Mouse (Mus musculus): ENCODE data around the gene Tor4a. TPM values are rescaled to one million over a fixed set of nuclear protein-coding genes. Genes with fewer than 3 reads are reported as not detected.

Gene Tor4a
- polyA plus RNA-seq, 1 experiment from 2014 or later: 13.1 TPM

DNA sequence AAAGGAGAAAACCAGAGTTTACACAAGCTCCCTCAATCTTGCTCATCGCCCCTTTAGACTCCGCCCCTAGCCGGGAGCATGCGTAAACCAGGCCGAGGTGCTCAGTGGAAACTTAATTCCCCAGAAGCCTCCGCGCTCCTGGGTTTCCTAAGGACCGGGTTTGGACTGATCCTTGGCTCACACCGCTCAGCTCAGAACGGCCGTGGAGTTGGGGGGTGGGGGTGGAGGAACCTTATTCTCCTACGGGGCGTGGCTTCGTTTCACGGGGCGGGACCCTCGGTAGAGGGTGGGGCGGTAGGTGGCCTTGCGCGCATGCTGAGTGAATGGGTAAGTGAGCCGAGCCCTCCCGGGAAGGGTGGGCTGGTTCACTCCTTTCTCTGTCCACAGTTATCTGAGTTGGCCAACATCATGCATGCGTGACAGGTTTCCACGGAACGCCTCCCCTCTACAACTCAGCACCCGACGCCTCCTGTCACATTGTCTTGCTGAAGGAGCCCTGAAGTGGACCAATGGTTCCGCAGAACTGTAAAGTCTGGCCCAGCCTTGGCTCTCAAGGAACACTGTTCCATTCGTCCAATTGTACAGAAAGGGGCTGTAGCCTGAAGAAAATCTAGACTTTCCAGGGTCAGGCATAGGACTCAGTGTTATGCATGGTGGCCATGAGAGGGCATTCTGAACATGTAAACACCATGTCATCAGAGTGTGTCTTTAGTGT is 44.2 kb upstream of the Tor4a start:
- Histone ChIP-seq H3K4me3 (ENCODE audit: low read depth, low read length) (peak overlapping the region; percentile 23), H3K4me1 (replicated peaks; ENCODE audit: control insufficient read depth, insufficient read depth) (peaks cover 7% of the 10 kb centered on the region; the same call in 1 of the 2 replicates), H3K27ac (replicated peaks) (peak overlapping the region; percentile 91), H3K36me3 (ENCODE audit: control insufficient read depth, insufficient read depth, low read length) (peaks cover 2% of the 10 kb centered on the region; the same call in 1 of the 2 replicates), H3K9me3 (ENCODE audit: control insufficient read depth, low read length) (no peaks in the 10 kb centered on the region), H3K4me2 (replicated peaks; ENCODE audit: low read depth) (peak overlapping the region; percentile 78), H3K9ac (ENCODE audit: low read length) (peak overlapping the region; percentile 45; the same call in 1 of the 2 replicates), H3K27me3 (ENCODE audit: control insufficient read depth, insufficient read depth, low read length) (no peaks in the 10 kb centered on the region)
- ATAC-seq (ENCODE audit: low FRiP score, low TSS enrichment) (peak; percentile 66), DNase-seq (ENCODE audit: low spot score) (peak; percentile 85)
- 1% methylated on average over 29 of the region's 29 CpGs for WGBS
- no peak for TF ChIP-seq EP300 (optimal IDR thresholded peaks at IDR 0.05)
- no peak for TF ChIP-seq CTCF (IDR thresholded peaks at IDR 0.05; ENCODE audit: low read depth)

DNA sequence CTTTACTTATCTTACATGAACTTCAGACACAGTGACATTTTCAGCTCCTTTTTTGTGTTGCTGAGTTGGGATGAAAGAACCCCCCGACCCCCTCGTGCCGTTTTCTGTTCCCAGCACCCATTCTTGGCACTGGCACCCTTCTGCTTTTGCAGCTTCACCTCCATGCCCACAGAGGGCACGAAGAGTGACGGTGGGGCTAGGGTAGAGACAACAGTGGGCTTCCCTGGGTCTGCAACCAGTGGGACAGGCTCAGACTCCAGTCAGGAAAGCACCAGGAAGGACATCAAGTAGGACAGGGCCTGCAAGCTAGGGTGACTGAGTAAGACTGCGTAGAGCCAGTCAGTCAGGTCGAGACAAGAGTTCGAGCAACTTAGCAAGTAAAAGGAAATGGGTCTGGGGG is 43.6 kb upstream of the Tor4a start:
- no peak for DNase-seq (ENCODE audit: low spot score)
- WGBS: 50% methylated on average over 8 of the region's 8 CpGs
- peak overlapping the region; percentile 91 for H3K27ac ChIP-seq (replicated peaks)
- ATAC-seq (ENCODE audit: low FRiP score, low TSS enrichment): no peak
- peaks cover 7% of the 10 kb centered on the region; the same call in 1 of the 2 replicates for H3K4me1 ChIP-seq (replicated peaks; ENCODE audit: control insufficient read depth, insufficient read depth)
- peaks cover 2% of the 10 kb centered on the region; the same call in 1 of the 2 replicates for H3K36me3 ChIP-seq (ENCODE audit: control insufficient read depth, insufficient read depth, low read length)
- peak overlapping the region; percentile 45; the same call in 1 of the 2 replicates for H3K9ac ChIP-seq (ENCODE audit: low read length)
- H3K4me3 ChIP-seq (ENCODE audit: low read depth, low read length): peak overlapping the region; percentile 23; the same call in 1 of the 2 replicates
- peak overlapping the region; percentile 78 for H3K4me2 ChIP-seq (replicated peaks; ENCODE audit: low read depth)
- TF ChIP-seq EP300 (optimal IDR thresholded peaks at IDR 0.05) (no peak), CTCF (IDR thresholded peaks at IDR 0.05; ENCODE audit: low read depth) (no peak)
- no peaks in the 10 kb centered on the region for H3K27me3 ChIP-seq (ENCODE audit: control insufficient read depth, insufficient read depth, low read length)
- no peaks in the 10 kb centered on the region for H3K9me3 ChIP-seq (ENCODE audit: control insufficient read depth, low read length)

DNA sequence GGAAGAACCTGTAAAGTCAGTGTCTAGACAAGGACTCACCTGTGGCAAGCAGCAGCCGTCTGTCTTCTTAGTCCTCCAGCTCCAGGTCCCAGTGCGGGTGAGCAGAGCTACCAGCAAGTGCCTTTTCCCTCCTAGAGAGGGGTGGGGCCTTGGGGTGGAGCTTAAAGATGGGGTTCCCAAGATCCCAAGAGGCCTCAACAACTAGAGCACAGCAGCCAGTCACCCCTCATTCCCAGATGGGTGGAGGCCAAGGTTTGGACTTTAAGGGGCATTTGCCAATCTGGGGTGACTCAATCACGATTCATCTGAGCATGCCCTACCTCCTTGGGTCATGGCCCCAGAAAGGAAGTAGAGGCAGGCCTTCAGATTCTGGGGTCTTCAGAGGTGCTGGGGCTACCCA is 43.1 kb upstream of the Tor4a start:
- Histone ChIP-seq H3K4me2 (replicated peaks; ENCODE audit: low read depth) (peak overlapping the region; percentile 29; the same call in 1 of the 2 replicates), H3K27ac (replicated peaks) (peak overlapping the region; percentile 91), H3K36me3 (ENCODE audit: control insufficient read depth, insufficient read depth, low read length) (no peaks in the 10 kb centered on the region), H3K9me3 (ENCODE audit: control insufficient read depth, low read length) (no peaks in the 10 kb centered on the region), H3K4me3 (ENCODE audit: low read depth, low read length) (no peak overlapping the region), H3K4me1 (replicated peaks; ENCODE audit: control insufficient read depth, insufficient read depth) (peaks cover 7% of the 10 kb centered on the region; the same call in 1 of the 2 replicates), H3K9ac (ENCODE audit: low read length) (no peak overlapping the region), H3K27me3 (ENCODE audit: control insufficient read depth, insufficient read depth, low read length) (no peaks in the 10 kb centered on the region)
- WGBS: 72% methylated on average over 3 of the region's 3 CpGs
- ATAC-seq (ENCODE audit: low FRiP score, low TSS enrichment) (no peak), DNase-seq (ENCODE audit: low spot score) (peak; percentile 38)
- no peak for TF ChIP-seq CTCF (IDR thresholded peaks at IDR 0.05; ENCODE audit: low read depth)
- no peak for TF ChIP-seq EP300 (optimal IDR thresholded peaks at IDR 0.05)

- H3K4me3 ChIP-seq (ENCODE audit: low read depth, low read length): no peak overlapping the region
- H3K36me3 ChIP-seq (ENCODE audit: control insufficient read depth, insufficient read depth, low read length): no peaks in the 10 kb centered on the region
- peak overlapping the region; percentile 11; the same call in 1 of the 2 replicates for H3K4me2 ChIP-seq (replicated peaks; ENCODE audit: low read depth)
- no peak overlapping the region for H3K9ac ChIP-seq (ENCODE audit: low read length)
- peak; percentile 69 for ATAC-seq (ENCODE audit: low FRiP score, low TSS enrichment)
- H3K27ac ChIP-seq (replicated peaks): peak overlapping the region; percentile 91
- TF ChIP-seq EP300 (optimal IDR thresholded peaks at IDR 0.05) (no peak), CTCF (IDR thresholded peaks at IDR 0.05; ENCODE audit: low read depth) (no peak)
- no peaks in the 10 kb centered on the region for H3K9me3 ChIP-seq (ENCODE audit: control insufficient read depth, low read length)
- peaks cover 7% of the 10 kb centered on the region; the same call in 1 of the 2 replicates for H3K4me1 ChIP-seq (replicated peaks; ENCODE audit: control insufficient read depth, insufficient read depth)
- H3K27me3 ChIP-seq (ENCODE audit: control insufficient read depth, insufficient read depth, low read length): no peaks in the 10 kb centered on the region
- DNase-seq (ENCODE audit: low spot score): peak; percentile 66
Observed at GRCm38 (mm10) chr2:25238106-25238505, 41.4 kb upstream of the Tor4a start.

GRCm38 (mm10) chr2:25237522-25237921 is 40.8 kb upstream of the Tor4a start:
- ATAC-seq (ENCODE audit: low FRiP score, low TSS enrichment) (peak; percentile 45), DNase-seq (ENCODE audit: low spot score) (peak; percentile 84)
- 0 out of 2 replicates have a peak overlapping the region, but pooled peaks have one; percentile 17 for H3K4me2 ChIP-seq (replicated peaks; ENCODE audit: low read depth)
- H3K4me1 ChIP-seq (replicated peaks; ENCODE audit: control insufficient read depth, insufficient read depth): peaks cover 5% of the 10 kb centered on the region; the same call in 1 of the 2 replicates
- 0 out of 2 replicates have a peak overlapping the region, but pooled peaks have one; percentile 27 for H3K9ac ChIP-seq (ENCODE audit: low read length)
- H3K27ac ChIP-seq (replicated peaks): peak overlapping the region; percentile 91
- no peak overlapping the region for H3K4me3 ChIP-seq (ENCODE audit: low read depth, low read length)
- no peaks in the 10 kb centered on the region for H3K9me3 ChIP-seq (ENCODE audit: control insufficient read depth, low read length)
- H3K36me3 ChIP-seq (ENCODE audit: control insufficient read depth, insufficient read depth, low read length): no peaks in the 10 kb centered on the region
- TF ChIP-seq CTCF (IDR thresholded peaks at IDR 0.05; ENCODE audit: low read depth): no peak
- TF ChIP-seq EP300 (optimal IDR thresholded peaks at IDR 0.05): no peak
- 46% methylated on average over 4 of the region's 4 CpGs for WGBS
- H3K27me3 ChIP-seq (ENCODE audit: control insufficient read depth, insufficient read depth, low read length): no peaks in the 10 kb centered on the region

GRCm38 (mm10) chr2:25236614-25237013 is 39.9 kb upstream of the Tor4a start, which contains the start of gene Rnf224:
TSS of gene Rnf224 (minus strand) at chr2:25236787.
- ATAC-seq (ENCODE audit: low FRiP score, low TSS enrichment): no peak
- Histone ChIP-seq H3K27ac (replicated peaks) (peak within 1 kb of the TSS; percentile 91), H3K4me2 (replicated peaks; ENCODE audit: low read depth) (0 out of 2 replicates have a peak within 1 kb of the TSS, but pooled peaks have one; percentile 17), H3K27me3 (ENCODE audit: control insufficient read depth, insufficient read depth, low read length) (no peaks in the 10 kb centered on the region), H3K4me3 (ENCODE audit: low read depth, low read length) (no peak within 1 kb of the TSS), H3K9me3 (ENCODE audit: control insufficient read depth, low read length) (no peaks in the 10 kb centered on the region), H3K4me1 (replicated peaks; ENCODE audit: control insufficient read depth, insufficient read depth) (peaks cover 4% of the 10 kb centered on the region; the same call in 1 of the 2 replicates), H3K9ac (ENCODE audit: low read length) (0 out of 2 replicates have a peak within 1 kb of the TSS, but pooled peaks have one; percentile 27), H3K36me3 (ENCODE audit: control insufficient read depth, insufficient read depth, low read length) (no peaks in the 10 kb centered on the region)
- TF ChIP-seq EP300 (optimal IDR thresholded peaks at IDR 0.05): no peak
- no peak for TF ChIP-seq CTCF (IDR thresholded peaks at IDR 0.05; ENCODE audit: low read depth)
- 33% methylated on average over 8 of the region's 8 CpGs for WGBS
- DNase-seq (ENCODE audit: low spot score): no peak
